Mouse (Mus musculus): ENCODE data around the gene D130052B06Rik.

The D130052B06Rik gene

GRCm38 (mm10) chr11:33660016-33660913 lies 61.2 kb downstream of the D130052B06Rik start:
- intact Hi-C loops (cut with DNase I): no loop called here

GRCm38 (mm10) chr11:33663599-33663998 lies 64.5 kb downstream of the D130052B06Rik start:
- intact Hi-C loops (cut with DNase I): no loop called here

GRCm38 (mm10) chr11:33668376-33668775 lies 69.3 kb downstream of the D130052B06Rik start:
- intact Hi-C loops (cut with DNase I): no loop called here

- intact Hi-C loops (cut with DNase I): no loop called here
Measured at GRCm38 (mm10) chr11:33670105-33670965, 71.2 kb downstream of the D130052B06Rik start.

Data from adrenal gland (tissue).